Mouse (Mus musculus): ENCODE results near the gene Gm8159. TPM values are rescaled to one million over a fixed set of nuclear protein-coding genes. Genes with fewer than 3 reads are reported as not detected.
A peak's percentile ranks its signal among the peaks of the same experiment; 100 is the strongest.
"Not testable (repeated sequence)": the region's sequence is repeated elsewhere in the genome, so short reads cannot be mapped to it uniquely, and the experiment has no call there.

Gene Gm8159
- polyA plus RNA-seq (2015; fragmentation: Nextera tagmentation; extraction: Ambion mirVana) = 0.27 TPM in 1 of 2 replicates, not detected in the other

- not testable (repeated sequence) for H3K36me3 ChIP-seq; H3K4me3 ChIP-seq; H3K27me3 ChIP-seq; H3K27ac ChIP-seq; H3K9me3 ChIP-seq; H3K4me1 ChIP-seq (replicated peaks); H3K4me2 ChIP-seq; ATAC-seq (ENCODE audit: low FRiP score); H3K9ac ChIP-seq
- WGBS = no CpG with 5 or more reads among the region's 2 CpGs
Observed at GRCm38 (mm10) chr14:4632052-4632451, at the start of gene Gm8159. Gene Gm8159 (plus strand): TSS chr14:4632352.

GRCm38 (mm10) chr14:4649309-4649708 lies 17.2 kb downstream of the Gm8159 start:
- H3K27me3 ChIP-seq; H3K9ac ChIP-seq; H3K36me3 ChIP-seq; H3K9me3 ChIP-seq; H3K27ac ChIP-seq; H3K4me1 ChIP-seq (replicated peaks); ATAC-seq (ENCODE audit: low FRiP score): not testable (repeated sequence)
- H3K4me3 ChIP-seq = peak overlapping the region; percentile 39
- H3K4me2 ChIP-seq = peak overlapping the region; percentile 65
- WGBS = 2% methylated on average over 9 of the region's 18 CpGs

GRCm38 (mm10) chr14:4650324-4650723 lies 18.2 kb downstream of the Gm8159 start:
- not testable (repeated sequence) for H3K27ac ChIP-seq; H3K9me3 ChIP-seq; H3K27me3 ChIP-seq; ATAC-seq (ENCODE audit: low FRiP score); H3K36me3 ChIP-seq; H3K9ac ChIP-seq; H3K4me3 ChIP-seq; H3K4me1 ChIP-seq (replicated peaks)
- WGBS = 2% methylated on average over 4 of the region's 9 CpGs
- peak overlapping the region; percentile 65; the same call in 1 of the 2 replicates for H3K4me2 ChIP-seq

- not testable (repeated sequence) for H3K9me3 ChIP-seq; H3K27me3 ChIP-seq; H3K27ac ChIP-seq; H3K9ac ChIP-seq; H3K4me3 ChIP-seq; H3K4me1 ChIP-seq (replicated peaks); H3K4me2 ChIP-seq; H3K36me3 ChIP-seq; ATAC-seq (ENCODE audit: low FRiP score)
- no CpG with 5 or more reads among the region's 2 CpGs for WGBS
Observed at GRCm38 (mm10) chr14:4663892-4664291, 31.7 kb downstream of the Gm8159 start, which contains the start of gene Gm3239. Gene Gm3239 (plus strand): TSS chr14:4664192.

Other genes with a start within 250 kb of the Gm8159 start
- not detected in 2 replicates for gene Gm3159, start 234.8 kb upstream of the Gm8159 start, polyA plus RNA-seq (2015; fragmentation: Nextera tagmentation; extraction: Ambion mirVana)
- gene Gm3164, start 216.9 kb upstream of the Gm8159 start, polyA plus RNA-seq (2015; fragmentation: Nextera tagmentation; extraction: Ambion mirVana) = 4.6 and 5.6 TPM in 2 replicates
- 1.0 TPM in 1 of 2 replicates, not detected in the other for gene Gm3173, start 201.4 kb upstream of the Gm8159 start, polyA plus RNA-seq (2015; fragmentation: Nextera tagmentation; extraction: Ambion mirVana)
- not detected in 2 replicates for gene Gm3182, start 150.6 kb upstream of the Gm8159 start, polyA plus RNA-seq (2015; fragmentation: Nextera tagmentation; extraction: Ambion mirVana)
- not detected in 2 replicates for gene Gm3047, start 76.9 kb upstream of the Gm8159 start, polyA plus RNA-seq (2015; fragmentation: Nextera tagmentation; extraction: Ambion mirVana)
- 0.44 and 0.65 TPM in 2 replicates for gene Gm3239, start 31.8 kb downstream of the Gm8159 start, polyA plus RNA-seq (2015; fragmentation: Nextera tagmentation; extraction: Ambion mirVana)
- gene Gm7876, start 76.9 kb downstream of the Gm8159 start, polyA plus RNA-seq (2015; fragmentation: Nextera tagmentation; extraction: Ambion mirVana) = not detected in 2 replicates
- 2.1 and 2.6 TPM in 2 replicates for gene Gm3252, start 94.4 kb downstream of the Gm8159 start, polyA plus RNA-seq (2015; fragmentation: Nextera tagmentation; extraction: Ambion mirVana)
- not detected in 2 replicates for gene Gm9602, start 144.0 kb downstream of the Gm8159 start, polyA plus RNA-seq (2015; fragmentation: Nextera tagmentation; extraction: Ambion mirVana)
- not detected in 2 replicates for gene Gm3269, start 205.8 kb downstream of the Gm8159 start, polyA plus RNA-seq (2015; fragmentation: Nextera tagmentation; extraction: Ambion mirVana)
- 2.7 and 3.4 TPM in 2 replicates for gene Gm3264, start 223.2 kb downstream of the Gm8159 start, polyA plus RNA-seq (2015; fragmentation: Nextera tagmentation; extraction: Ambion mirVana)